Mouse (Mus musculus): Measurements from ENCODE around the gene Cerkl.

DNA sequence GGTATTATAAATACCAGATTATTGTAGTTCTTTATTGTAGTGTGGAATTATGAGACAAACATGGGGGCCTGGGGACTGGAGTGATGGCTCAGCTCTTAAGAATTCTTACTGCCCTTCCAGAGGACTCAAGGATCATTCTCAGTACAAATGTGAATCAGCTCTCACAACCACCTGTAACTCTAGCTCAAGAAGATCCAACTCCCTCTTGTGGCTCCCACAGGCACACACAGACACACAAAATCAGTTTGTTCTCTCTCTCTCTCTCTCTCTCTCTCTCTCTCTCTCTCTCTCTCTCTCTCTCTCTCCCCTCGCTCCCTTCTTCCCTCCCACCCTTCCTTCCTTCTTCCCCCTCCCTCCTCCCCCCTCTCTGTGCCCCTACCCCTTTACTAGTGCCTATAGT, 120.4 kb downstream of the Cerkl start:
- no peak for TF ChIP-seq POLR2A (IDR thresholded peaks at IDR 0.05; ENCODE audit: borderline replicate concordance, insufficient read depth, low read length)
- TF ChIP-seq CTCF (IDR thresholded peaks at IDR 0.05; ENCODE audit: borderline replicate concordance, insufficient read depth, low read depth, low read length): no peak

Data from cerebellum, adult 2 months (tissue).